Comparison of ENCODE assay signal across 11 mouse cellular contexts in genomic region chr1:152613158-152613857, GRCm38 (mm10).
DNase-seq lines count a peak whose midpoint lies in the region; ATAC-seq lines count a peak whose summit lies in the region.
"Had no signal": no experiment of that assay in that cellular context is flagged by ENCODE, and none has a peak within 500 bp of the region (broad histone marks: within the 10 kb centered on the region; RNA-seq: fewer than 3 reads in every experiment).

No protein-coding gene starts in this region.

- WGBS in heart, embryonic 12.5 days = 71% methylated on average over 16 of the region's 16 CpGs
- WGBS in neural tube, embryonic 15.5 days = 81% methylated on average over 16 of the region's 16 CpGs
- 47% methylated on average over 16 of the region's 16 CpGs for WGBS in liver, embryonic 13.5 days (ENCODE audit: insufficient replicate concordance)
- 85% methylated on average over 16 of the region's 16 CpGs for WGBS in midbrain, embryonic 15.5 days

- DNase-seq in heart, postnatal 36 days = no peak
- no peak for DNase-seq in neural tube, embryonic 10.5 days (ENCODE audit: extremely low spot score, low spot score)
- DNase-seq in liver, embryonic 13.5 days = no peak
- DNase-seq in frontal cortex, postnatal 10 days (ENCODE audit: low spot score in 2 of 2) = no peak
- DNase-seq in embryo, embryonic 11 days = no peak

- no peaks in the 10 kb centered on the region for H3K9me3 ChIP-seq in heart, embryonic 12.5 days (replicated peaks)
- H3K9me3 ChIP-seq in neural tube, embryonic 15.5 days (replicated peaks) = no peaks in the 10 kb centered on the region
- H3K9me3 ChIP-seq in liver, embryonic 13.5 days (replicated peaks) = no peaks in the 10 kb centered on the region
- no peaks in the 10 kb centered on the region for H3K9me3 ChIP-seq in midbrain, embryonic 15.5 days
- H3K9me3 ChIP-seq: neural tube, embryonic 12.5 days had no signal

- peaks cover 39% of the 10 kb centered on the region for H3K36me3 ChIP-seq in heart, embryonic 12.5 days
- H3K36me3 ChIP-seq in neural tube, embryonic 15.5 days = no peaks in the 10 kb centered on the region
- H3K36me3 ChIP-seq in liver, embryonic 13.5 days = no peaks in the 10 kb centered on the region
- no peaks in the 10 kb centered on the region for H3K36me3 ChIP-seq in midbrain, embryonic 15.5 days (replicated peaks)
- H3K36me3 ChIP-seq: neural tube, embryonic 12.5 days had no signal

- peak overlapping the region; percentile 63 for H3K27ac ChIP-seq in heart, embryonic 12.5 days (ENCODE audit: poor library complexity, severe bottlenecking)
- peak overlapping the region; percentile 38; the same call in 1 of the 2 replicates for H3K27ac ChIP-seq in neural tube, embryonic 15.5 days (replicated peaks)
- H3K27ac ChIP-seq in liver, embryonic 13.5 days = peak overlapping the region; percentile 8; the same call in 1 of the 2 replicates
- no peak overlapping the region for H3K27ac ChIP-seq in midbrain, embryonic 15.5 days
- H3K27ac ChIP-seq: neural tube, embryonic 12.5 days had no signal

- intact Hi-C loops in heart, postnatal 36 days (cut with DNase I) = no loop called here

- H3K9ac ChIP-seq in heart, embryonic 12.5 days = no peak overlapping the region
- no peak overlapping the region for H3K9ac ChIP-seq in neural tube, embryonic 15.5 days (replicated peaks)
- no peak overlapping the region for H3K9ac ChIP-seq in liver, embryonic 13.5 days
- no peak overlapping the region for H3K9ac ChIP-seq in midbrain, embryonic 15.5 days
- H3K9ac ChIP-seq: limb, embryonic 12.5 days; neural tube, embryonic 12.5 days had no signal

- H3K4me3 ChIP-seq in heart, embryonic 12.5 days = no peak overlapping the region
- H3K4me3 ChIP-seq in neural tube, embryonic 15.5 days (replicated peaks) = no peak overlapping the region
- H3K4me3 ChIP-seq in liver, embryonic 13.5 days (replicated peaks) = no peak overlapping the region
- H3K4me3 ChIP-seq in midbrain, embryonic 15.5 days = no peak overlapping the region
- H3K4me3 ChIP-seq: limb, embryonic 12.5 days; midbrain, embryonic 10.5 days; neural tube, embryonic 12.5 days had no signal

- ATAC-seq in heart, embryonic 12.5 days (ENCODE audit: insufficient number of reproducible peaks, low FRiP score) = no peak
- ATAC-seq in neural tube, embryonic 15.5 days (ENCODE audit: low FRiP score) = no peak
- ATAC-seq in liver, embryonic 13.5 days (ENCODE audit: low read depth) = no peak
- no peak for ATAC-seq in midbrain, embryonic 15.5 days (replicated peaks)

- H3K27me3 ChIP-seq in heart, embryonic 12.5 days (replicated peaks) = no peaks in the 10 kb centered on the region
- no peaks in the 10 kb centered on the region for H3K27me3 ChIP-seq in neural tube, embryonic 15.5 days (replicated peaks)
- 0 out of 2 replicates have a peak, but pooled peaks cover 4% of the 10 kb centered on the region for H3K27me3 ChIP-seq in liver, embryonic 13.5 days
- H3K27me3 ChIP-seq in midbrain, embryonic 15.5 days (replicated peaks) = no peaks in the 10 kb centered on the region
- H3K27me3 ChIP-seq: limb, embryonic 12.5 days; neural tube, embryonic 12.5 days had no signal

- H3K4me1 ChIP-seq in heart, embryonic 12.5 days (replicated peaks) = peaks cover 92% of the 10 kb centered on the region
- H3K4me1 ChIP-seq in neural tube, embryonic 15.5 days = peaks cover 20% of the 10 kb centered on the region; the same call in 1 of the 2 replicates
- H3K4me1 ChIP-seq in liver, embryonic 13.5 days (replicated peaks) = peaks cover 84% of the 10 kb centered on the region
- no peaks in the 10 kb centered on the region for H3K4me1 ChIP-seq in midbrain, embryonic 15.5 days

- no peak overlapping the region; the same call in 1 of the 2 replicates for H3K4me2 ChIP-seq in heart, embryonic 12.5 days
- H3K4me2 ChIP-seq in neural tube, embryonic 15.5 days = no peak overlapping the region
- no peak overlapping the region for H3K4me2 ChIP-seq in liver, embryonic 13.5 days
- H3K4me2 ChIP-seq in midbrain, embryonic 15.5 days = no peak overlapping the region
- H3K4me2 ChIP-seq: limb, embryonic 12.5 days; neural tube, embryonic 12.5 days had no signal
